Mouse (Mus musculus): Measurements from ENCODE around the gene Gbp2.

The Gbp2 gene
- long read RNA-seq, experiment 1, transcript Gbp2-201 (11 exons, 2,516 nt) = major isoform, 40 of 45 reads
- long read RNA-seq, experiment 1, partial matches to known transcripts = 2 of 45 reads
- long read RNA-seq, experiment 1, other reads (novel, unspliced or antisense) = 3 of 45 reads
- long read RNA-seq, experiment 2, transcript Gbp2-201 (11 exons, 2,516 nt) = major isoform, 14 of 15 reads
- long read RNA-seq, experiment 2, partial matches to known transcripts = 0 of 15 reads
- long read RNA-seq, experiment 2, other reads (novel, unspliced or antisense) = 1 of 15 reads

- intact Hi-C loops (cut with DNase I) = no loop called here
Measured at GRCm38 (mm10) chr3:142620111-142620955, at the start of gene Gbp2. Gene Gbp2 (plus strand): TSS chr3:142620602.

DNA sequence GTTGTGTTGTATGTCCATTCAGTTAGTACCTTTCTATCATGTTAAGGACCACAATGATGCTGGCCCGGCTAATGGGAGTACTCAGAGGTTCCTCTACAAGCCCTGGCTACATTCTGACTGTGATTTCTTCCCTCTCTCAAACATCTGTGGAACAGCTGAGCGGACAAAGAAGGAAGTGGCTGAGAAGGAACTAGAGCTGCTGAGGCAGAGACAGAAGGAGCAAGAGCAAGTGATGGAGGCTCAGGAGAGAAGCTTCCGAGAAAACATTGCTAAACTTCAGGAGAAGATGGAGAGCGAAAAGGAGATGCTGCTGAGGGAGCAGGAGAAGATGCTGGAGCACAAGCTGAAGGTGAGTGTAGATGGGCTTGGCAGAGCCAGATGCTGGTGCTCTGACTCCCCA, 49.7 kb upstream of the Gbp2 start:
- intact Hi-C loops (cut with DNase I) = loop anchor here (5.0 kb wide), 1 partner anchor 47 kb away; no protein-coding TSS in a partner anchor

DNA sequence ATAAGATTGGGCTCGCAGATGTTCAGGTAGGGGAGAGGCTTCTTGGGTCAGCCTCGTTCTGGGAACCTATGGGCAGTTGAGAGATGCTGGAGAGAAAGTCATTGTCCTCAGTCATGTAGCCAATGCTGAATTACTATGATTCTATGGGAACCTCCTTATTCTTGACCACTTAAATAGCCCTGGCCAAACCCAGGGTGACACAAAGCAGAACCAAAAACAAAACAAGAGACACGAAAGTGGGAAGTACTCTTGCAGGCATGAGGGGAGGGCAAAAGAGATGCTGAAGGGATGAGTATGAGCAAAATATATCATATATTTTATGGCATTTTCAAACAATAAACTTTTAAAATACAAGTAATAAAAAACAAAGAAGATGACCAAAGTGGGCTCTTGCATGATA, 43.3 kb upstream of the Gbp2 start:
- intact Hi-C loops (cut with DNase I) = no loop called here

DNA sequence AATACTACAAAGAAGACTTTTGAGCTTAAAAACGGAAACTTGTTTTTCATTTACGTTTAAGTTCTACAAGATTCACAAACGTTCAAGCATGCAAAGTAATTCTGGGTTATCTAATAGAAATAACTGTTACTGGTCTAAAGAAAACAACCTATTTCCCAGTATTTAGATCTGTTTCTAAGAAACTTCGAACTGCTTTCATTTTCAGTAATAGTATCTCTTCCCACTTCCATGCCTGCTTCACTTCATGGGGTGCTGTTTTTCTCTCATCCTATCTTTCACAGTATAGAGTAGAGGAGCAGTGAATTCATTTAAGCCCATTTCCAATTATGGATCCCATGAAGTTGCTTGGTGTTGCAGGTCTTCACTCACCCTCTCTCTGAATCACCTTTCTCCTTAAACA, 42.1 kb upstream of the Gbp2 start:
- intact Hi-C loops (cut with DNase I) = no loop called here

GRCm38 (mm10) chr3:142583067-142583466, 37.3 kb upstream of the Gbp2 start:
- intact Hi-C loops (cut with DNase I) = no loop called here

- intact Hi-C loops (cut with DNase I) = no loop called here
Measured at GRCm38 (mm10) chr3:142587386-142587785, 33.0 kb upstream of the Gbp2 start.

- intact Hi-C loops (cut with DNase I) = no loop called here
Measured at GRCm38 (mm10) chr3:142588888-142589287, 31.5 kb upstream of the Gbp2 start.

DNA sequence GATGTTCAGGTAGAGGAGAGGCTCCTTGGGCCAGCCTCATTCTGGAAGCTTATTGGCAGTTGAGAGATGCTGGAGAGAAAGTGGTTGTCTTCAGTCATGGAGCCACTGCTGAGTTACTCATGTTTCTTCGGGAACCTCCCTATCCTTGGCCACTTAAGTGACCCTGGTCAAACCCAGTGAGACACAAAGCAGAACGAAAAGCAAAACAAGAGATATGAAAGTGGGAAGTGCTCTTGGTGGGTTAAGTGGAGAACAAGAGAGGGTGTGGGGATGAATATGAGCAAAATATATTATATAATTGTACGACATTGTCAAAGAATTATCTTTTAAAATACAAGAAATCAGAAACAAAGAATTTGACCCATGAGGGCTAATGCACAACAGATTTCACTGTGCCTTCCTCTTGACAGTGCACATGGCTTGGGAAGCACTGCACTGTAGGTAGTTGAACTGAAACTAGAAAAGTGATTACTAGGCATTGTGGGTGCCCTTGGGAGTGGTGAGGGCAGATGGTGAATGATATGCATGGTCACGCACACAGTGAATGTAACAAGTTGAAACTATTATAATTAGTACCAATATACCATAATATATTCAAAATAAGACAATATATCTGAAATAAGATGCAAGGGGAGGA, 29.9 kb upstream of the Gbp2 start:
- intact Hi-C loops (cut with DNase I) = no loop called here

DNA sequence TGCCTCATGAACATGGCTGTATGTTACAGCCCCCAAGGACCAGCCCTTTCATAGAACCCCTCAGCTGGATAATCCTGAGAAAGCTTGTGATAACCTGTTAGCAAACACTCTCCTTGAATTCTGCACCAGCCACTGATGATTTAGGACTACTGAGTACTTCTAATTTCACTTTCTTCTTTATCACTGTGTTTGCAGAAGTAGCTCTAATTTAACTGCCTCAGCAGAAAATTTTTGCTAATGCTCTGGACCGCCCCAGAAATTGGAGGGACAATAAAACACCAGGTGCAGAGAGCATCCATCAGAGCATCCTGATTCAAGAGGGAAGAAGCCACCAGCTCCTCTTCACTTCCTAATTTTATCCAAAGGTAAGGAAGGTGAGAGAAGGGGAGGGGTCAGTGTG, 25.9 kb upstream of the Gbp2 start, which contains the start of gene Gbp2b:
TSS of gene Gbp2b (plus strand) at position 301 of the 400 bp plus-strand sequence.
- intact Hi-C loops (cut with DNase I) = no loop called here

DNA sequence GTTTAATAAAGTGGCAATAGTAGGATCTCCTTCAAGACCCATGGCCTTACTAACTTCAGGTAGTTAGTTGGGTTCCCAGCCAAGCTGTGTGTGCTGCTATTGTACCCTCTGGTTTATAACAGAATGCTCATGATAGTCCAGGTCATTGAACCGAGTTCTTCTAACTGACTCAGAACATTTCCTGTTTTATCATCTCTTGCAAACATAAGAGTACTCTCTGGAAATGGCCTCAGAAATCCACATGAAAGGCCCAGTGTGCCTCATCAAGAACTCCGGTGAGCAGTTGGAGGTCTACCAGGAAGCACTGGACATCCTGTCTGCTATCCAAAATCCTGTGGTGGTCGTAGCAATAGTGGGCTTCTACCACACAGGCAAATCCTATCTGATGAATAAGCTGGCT, 22.5 kb upstream of the Gbp2 start:
- intact Hi-C loops (cut with DNase I) = no loop called here

GRCm38 (mm10) chr3:142601675-142602074, 18.7 kb upstream of the Gbp2 start:
- intact Hi-C loops (cut with DNase I) = no loop called here

GRCm38 (mm10) chr3:142618658-142619057, 1.7 kb upstream of the Gbp2 start:
- intact Hi-C loops (cut with DNase I) = loop anchor here (2.0 to 5.0 kb wide), 2 partner anchors 46 to 128 kb away; no protein-coding TSS in a partner anchor

GRCm38 (mm10) chr3:142619606-142620005, 796 bp upstream of the Gbp2 start:
- intact Hi-C loops (cut with DNase I) = loop anchor here (2.0 to 5.0 kb wide), 2 partner anchors 47 to 129 kb away; no protein-coding TSS in a partner anchor

GRCm38 (mm10) chr3:142620956-142621562, 657 bp downstream of the Gbp2 start:
- intact Hi-C loops (cut with DNase I) = no loop called here

DNA sequence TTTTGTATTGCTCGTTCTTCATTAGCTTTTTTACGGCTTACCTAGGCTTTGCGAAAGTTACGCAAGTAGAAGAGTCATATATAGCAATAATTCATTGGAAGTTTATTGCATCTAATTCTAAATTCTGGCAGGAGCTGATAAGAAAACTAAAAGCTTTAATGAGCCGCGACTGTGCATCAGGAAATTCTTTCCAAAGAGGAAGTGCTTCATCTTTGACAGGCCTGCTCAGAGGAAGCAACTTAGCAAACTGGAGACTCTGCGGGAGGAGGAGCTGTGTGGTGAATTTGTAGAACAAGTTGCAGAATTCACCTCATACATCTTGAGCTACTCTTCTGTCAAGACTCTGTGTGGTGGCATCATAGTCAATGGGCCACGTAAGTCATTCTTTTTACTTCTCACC, 10.0 kb downstream of the Gbp2 start:
- intact Hi-C loops (cut with DNase I) = no loop called here

DNA sequence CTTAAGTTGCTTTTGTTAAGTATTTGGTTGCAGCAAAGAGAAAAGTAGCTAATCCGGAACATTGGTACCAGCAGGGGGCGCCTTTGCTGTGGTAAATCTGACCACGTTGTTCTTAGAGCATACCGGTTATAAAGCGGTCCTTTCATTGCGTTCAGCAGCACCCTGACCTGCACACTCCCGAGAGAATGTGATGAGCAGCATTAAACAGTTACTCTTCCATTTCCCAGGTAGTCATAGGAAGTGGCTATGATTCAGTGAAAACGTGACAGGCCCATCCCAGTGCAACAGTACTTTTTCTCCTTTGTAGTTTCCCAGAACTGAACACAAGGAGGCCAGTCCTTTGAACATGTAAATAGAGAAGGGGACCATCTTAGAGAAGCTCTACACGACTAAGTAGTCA, 19.8 kb downstream of the Gbp2 start:
- intact Hi-C loops (cut with DNase I) = loop anchor here (2.0 kb wide), 2 partner anchors 35 to 67 kb away; no protein-coding TSS in a partner anchor

- intact Hi-C loops (cut with DNase I) = loop anchor here (5.0 kb wide), 1 partner anchor 154 kb away; the partner anchor contains the start of gene Gbp5
Measured at GRCm38 (mm10) chr3:142645949-142646348, 25.5 kb downstream of the Gbp2 start.

- intact Hi-C loops (cut with DNase I) = loop anchor here (5.0 kb wide), 1 partner anchor 156 kb away; the partner anchor contains the start of gene Gbp5
Measured at GRCm38 (mm10) chr3:142647836-142648235, 27.4 kb downstream of the Gbp2 start.

DNA sequence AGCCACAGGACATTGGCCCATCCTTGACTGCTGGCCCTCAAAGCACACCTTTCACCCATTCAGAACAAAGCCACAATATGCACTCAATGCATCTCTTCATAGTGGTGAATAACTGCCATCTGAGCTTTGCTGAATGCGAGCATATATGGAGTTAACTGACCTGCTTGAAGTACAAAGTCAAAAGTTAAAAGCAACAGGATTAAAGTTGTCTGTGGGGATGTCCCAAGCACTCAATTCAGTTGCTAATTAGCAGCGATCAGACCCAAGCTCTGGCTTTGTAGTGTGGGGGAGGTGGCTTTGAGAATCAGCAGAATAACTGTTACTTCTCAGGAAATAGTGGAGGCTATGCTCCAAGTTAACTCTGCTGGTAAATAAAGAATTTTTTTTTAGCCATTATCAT, 29.8 kb downstream of the Gbp2 start:
- intact Hi-C loops (cut with DNase I) = no loop called here

GRCm38 (mm10) chr3:142664723-142665122, 44.3 kb downstream of the Gbp2 start:
- intact Hi-C loops (cut with DNase I) = no loop called here

DNA sequence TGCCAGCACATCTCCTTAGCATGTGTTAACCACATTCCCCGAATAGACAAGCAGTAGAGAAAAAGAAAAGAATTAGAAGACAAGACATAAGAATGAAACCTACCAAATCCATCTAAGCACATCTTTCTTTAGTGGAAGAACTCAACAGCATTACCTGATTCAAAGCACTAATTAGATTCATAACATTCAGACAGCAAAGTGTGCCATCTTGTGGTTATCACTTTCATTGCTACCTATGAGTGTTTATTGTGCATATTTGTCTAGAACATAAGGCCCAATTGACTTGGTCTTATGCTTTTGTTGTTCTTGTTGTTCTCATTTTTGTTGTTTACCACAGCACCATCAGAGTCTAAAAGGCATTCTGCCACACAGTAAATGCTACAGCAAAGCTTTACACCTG, 54.2 kb downstream of the Gbp2 start:
- intact Hi-C loops (cut with DNase I) = loop anchor here (2.0 kb wide), 1 partner anchor 34 kb away; no protein-coding TSS in a partner anchor

All from adrenal gland (tissue).